In genomic region chr8:70511770-70512169, GRCm38 (mm10) we compare ENCODE assay signal across 10 mouse cellular contexts. TPM values are rescaled to one million over a fixed set of nuclear protein-coding genes. Genes with fewer than 3 reads are reported as not detected.
DNase-seq lines count a peak whose midpoint lies in the region; ATAC-seq and TF ChIP-seq lines count a peak whose summit lies in the region.
"Had no signal": no experiment of that assay in that cellular context is flagged by ENCODE, and none has a peak within 500 bp of the region (broad histone marks: within the 10 kb centered on the region; RNA-seq: fewer than 3 reads in every experiment).

No protein-coding gene starts in this region.

- H3K27ac ChIP-seq in hindbrain, embryonic 10.5 days, result no peak overlapping the region
- H3K27ac ChIP-seq in hindbrain, embryonic 11.5 days (ENCODE audit: low read depth, low read length), result no peak overlapping the region
- H3K27ac ChIP-seq in neural tube, embryonic 12.5 days, result no peak overlapping the region
- no peak overlapping the region for H3K27ac ChIP-seq in neural tube, embryonic 15.5 days (replicated peaks)
- no peak overlapping the region for H3K27ac ChIP-seq in embryonic facial prominence, embryonic 10.5 days (replicated peaks)
- H3K27ac ChIP-seq in liver, postnatal 0 days (ENCODE audit: low read depth), result peak overlapping the region; percentile 29

- H3K36me3 ChIP-seq in hindbrain, embryonic 10.5 days, result peaks cover 74% of the 10 kb centered on the region
- H3K36me3 ChIP-seq in hindbrain, embryonic 11.5 days (ENCODE audit: control insufficient read depth, insufficient read depth, low read length), result peaks cover 11% of the 10 kb centered on the region
- H3K36me3 ChIP-seq in neural tube, embryonic 12.5 days, result peaks cover 49% of the 10 kb centered on the region
- H3K36me3 ChIP-seq in neural tube, embryonic 15.5 days, result peaks cover 36% of the 10 kb centered on the region
- peaks cover 74% of the 10 kb centered on the region for H3K36me3 ChIP-seq in embryonic facial prominence, embryonic 10.5 days (replicated peaks)
- H3K36me3 ChIP-seq in liver, postnatal 0 days (replicated peaks; ENCODE audit: insufficient read depth, low read length), result peaks cover 36% of the 10 kb centered on the region

- TF ChIP-seq CTCF in liver, postnatal 0 days (IDR thresholded peaks at IDR 0.05; ENCODE audit: low read depth), result no peak

- H3K4me2 ChIP-seq in hindbrain, embryonic 11.5 days (replicated peaks; ENCODE audit: low read depth, low read length), result no peak overlapping the region
- peak overlapping the region; percentile 90; the same call in 1 of the 2 replicates for H3K4me2 ChIP-seq in neural tube, embryonic 12.5 days (replicated peaks)
- H3K4me2 ChIP-seq in neural tube, embryonic 15.5 days, result no peak overlapping the region
- H3K4me2 ChIP-seq in liver, postnatal 0 days (ENCODE audit: low read depth, low read length), result peak overlapping the region; percentile 92

- H3K4me1 ChIP-seq in hindbrain, embryonic 10.5 days (replicated peaks), result peaks cover 33% of the 10 kb centered on the region
- H3K4me1 ChIP-seq in hindbrain, embryonic 11.5 days (replicated peaks; ENCODE audit: control insufficient read depth, insufficient read depth, low read length), result peaks cover 6% of the 10 kb centered on the region; the same call in 1 of the 2 replicates
- H3K4me1 ChIP-seq in neural tube, embryonic 12.5 days, result peaks cover 21% of the 10 kb centered on the region
- H3K4me1 ChIP-seq in neural tube, embryonic 15.5 days, result peaks cover 23% of the 10 kb centered on the region
- peaks cover 34% of the 10 kb centered on the region for H3K4me1 ChIP-seq in embryonic facial prominence, embryonic 10.5 days
- H3K4me1 ChIP-seq in liver, postnatal 0 days (ENCODE audit: insufficient read depth), result peaks cover 23% of the 10 kb centered on the region

- TF ChIP-seq EP300 in liver, postnatal 0 days (IDR thresholded peaks at IDR 0.05; ENCODE audit: low read depth), result no peak

- ATAC-seq in hindbrain, embryonic 11.5 days (ENCODE audit: low FRiP score), result no peak
- ATAC-seq in neural tube, embryonic 12.5 days (ENCODE audit: low FRiP score, low read depth), result no peak
- ATAC-seq in neural tube, embryonic 15.5 days (ENCODE audit: low FRiP score), result no peak
- no peak for ATAC-seq in liver, postnatal 0 days
- ATAC-seq in megakaryocyte progenitor cell, adult 5-6 weeks (replicated peaks; ENCODE audit: poor library complexity), result no peak

- peak overlapping the region; percentile 92; the same call in 1 of the 2 replicates for H3K4me3 ChIP-seq in hindbrain, embryonic 10.5 days
- H3K4me3 ChIP-seq in hindbrain, embryonic 11.5 days (ENCODE audit: low read depth, low read length), result no peak overlapping the region
- no peak overlapping the region for H3K4me3 ChIP-seq in neural tube, embryonic 12.5 days
- H3K4me3 ChIP-seq in neural tube, embryonic 15.5 days (replicated peaks), result no peak overlapping the region
- peak overlapping the region; percentile 94 for H3K4me3 ChIP-seq in embryonic facial prominence, embryonic 10.5 days
- peak overlapping the region; percentile 74; the same call in 1 of the 2 replicates for H3K4me3 ChIP-seq in liver, postnatal 0 days (ENCODE audit: low read depth, low read length)

- no peak overlapping the region for H3K9ac ChIP-seq in hindbrain, embryonic 11.5 days (ENCODE audit: low read depth, low read length)
- no peak overlapping the region for H3K9ac ChIP-seq in neural tube, embryonic 12.5 days
- no peak overlapping the region for H3K9ac ChIP-seq in neural tube, embryonic 15.5 days (replicated peaks)
- H3K9ac ChIP-seq in liver, postnatal 0 days (replicated peaks), result no peak overlapping the region

- no peak for DNase-seq in hindbrain, embryonic 10.5 days (ENCODE audit: low spot score)
- DNase-seq in hindbrain, embryonic 11.5 days (ENCODE audit: low spot score), result no peak
- DNase-seq in embryonic facial prominence, embryonic 10.5 days (ENCODE audit: low spot score), result no peak
- DNase-seq in liver, postnatal 0 days, result no peak
- DNase-seq: heart, adult 18-20 months; left cerebral cortex, postnatal 4 days; right cerebral cortex, postnatal 14 days had no signal

- no peaks in the 10 kb centered on the region for H3K27me3 ChIP-seq in hindbrain, embryonic 10.5 days (ENCODE audit: insufficient read depth, poor library complexity, severe bottlenecking)
- H3K27me3 ChIP-seq in hindbrain, embryonic 11.5 days (ENCODE audit: control insufficient read depth, insufficient read depth, low read length), result no peaks in the 10 kb centered on the region
- H3K27me3 ChIP-seq in neural tube, embryonic 12.5 days (replicated peaks), result no peaks in the 10 kb centered on the region
- no peaks in the 10 kb centered on the region for H3K27me3 ChIP-seq in neural tube, embryonic 15.5 days (replicated peaks)
- no peaks in the 10 kb centered on the region for H3K27me3 ChIP-seq in embryonic facial prominence, embryonic 10.5 days (replicated peaks; ENCODE audit: low read depth, poor library complexity, severe bottlenecking)
- no peaks in the 10 kb centered on the region for H3K27me3 ChIP-seq in liver, postnatal 0 days (ENCODE audit: insufficient read depth, low read length)

- 93% methylated on average over 2 of the region's 2 CpGs for WGBS in hindbrain, embryonic 10.5 days
- 98% methylated on average over 2 of the region's 2 CpGs for WGBS in hindbrain, embryonic 11.5 days
- WGBS in neural tube, embryonic 12.5 days, result 99% methylated on average over 2 of the region's 2 CpGs
- 95% methylated on average over 2 of the region's 2 CpGs for WGBS in neural tube, embryonic 15.5 days
- WGBS in embryonic facial prominence, embryonic 10.5 days, result 98% methylated on average over 2 of the region's 2 CpGs
- WGBS in liver, postnatal 0 days (ENCODE audit: insufficient replicate concordance), result 87% methylated on average over 2 of the region's 2 CpGs

- no peaks in the 10 kb centered on the region for H3K9me3 ChIP-seq in hindbrain, embryonic 10.5 days
- no peaks in the 10 kb centered on the region for H3K9me3 ChIP-seq in hindbrain, embryonic 11.5 days (ENCODE audit: control insufficient read depth, low read length)
- no peaks in the 10 kb centered on the region for H3K9me3 ChIP-seq in neural tube, embryonic 12.5 days
- H3K9me3 ChIP-seq in neural tube, embryonic 15.5 days (replicated peaks), result no peaks in the 10 kb centered on the region
- H3K9me3 ChIP-seq in embryonic facial prominence, embryonic 10.5 days, result no peaks in the 10 kb centered on the region
- H3K9me3 ChIP-seq in liver, postnatal 0 days (ENCODE audit: low read length), result no peaks in the 10 kb centered on the region

RNA-seq across cellular contexts. Expression of gene Uba52, which starts 1.2 kb away (rescaled TPM):
- 914 and 933 TPM in 2 replicates for polyA plus RNA-seq in hindbrain, embryonic 10.5 days (2016; fragmentation: Nextera tagmentation; extraction: Ambion mirVana)
- polyA plus RNA-seq in hindbrain, embryonic 11.5 days (2014; fragmentation: Nextera tagmentation; extraction: Ambion mirVana), result 814 and 839 TPM in 2 replicates
- polyA plus RNA-seq in neural tube, embryonic 12.5 days (2016; fragmentation: Nextera tagmentation; extraction: Ambion mirVana), result 766 and 781 TPM in 2 replicates
- 653 and 714 TPM in 2 replicates for polyA plus RNA-seq in neural tube, embryonic 15.5 days (2015; fragmentation: Nextera tagmentation; extraction: Ambion mirVana)
- polyA plus RNA-seq in embryonic facial prominence, embryonic 10.5 days (2016; fragmentation: Nextera tagmentation; extraction: Ambion mirVana), result 908 and 951 TPM in 2 replicates
- polyA plus RNA-seq in liver, postnatal 0 days (2015; fragmentation: Nextera tagmentation; extraction: Ambion mirVana), result 627 and 684 TPM in 2 replicates
- total RNA-seq in megakaryocyte progenitor cell, adult 5-6 weeks (2015), result 3,077 and 3,244 TPM in 2 replicates
- total RNA-seq in megakaryocyte progenitor cell, adult 5-6 weeks (2017), result 4,035 and 5,307 TPM in 2 replicates

RNA-seq across cellular contexts. Expression of gene Rex1bd, which starts 5.2 kb away (rescaled TPM):
- 131 and 148 TPM in 2 replicates for polyA plus RNA-seq in hindbrain, embryonic 10.5 days (2016; fragmentation: Nextera tagmentation; extraction: Ambion mirVana)
- polyA plus RNA-seq in hindbrain, embryonic 11.5 days (2014; fragmentation: Nextera tagmentation; extraction: Ambion mirVana), result 129 and 136 TPM in 2 replicates
- 123 and 135 TPM in 2 replicates for polyA plus RNA-seq in neural tube, embryonic 12.5 days (2016; fragmentation: Nextera tagmentation; extraction: Ambion mirVana)
- 165 and 181 TPM in 2 replicates for polyA plus RNA-seq in neural tube, embryonic 15.5 days (2015; fragmentation: Nextera tagmentation; extraction: Ambion mirVana)
- polyA plus RNA-seq in embryonic facial prominence, embryonic 10.5 days (2016; fragmentation: Nextera tagmentation; extraction: Ambion mirVana), result 118 and 138 TPM in 2 replicates
- 49.3 and 52.3 TPM in 2 replicates for polyA plus RNA-seq in liver, postnatal 0 days (2015; fragmentation: Nextera tagmentation; extraction: Ambion mirVana)
- total RNA-seq in megakaryocyte progenitor cell, adult 5-6 weeks (2015), result 40.6 and 41.3 TPM in 2 replicates
- 42.1 and 50.4 TPM in 2 replicates for total RNA-seq in megakaryocyte progenitor cell, adult 5-6 weeks (2017)

RNA-seq across cellular contexts. Expression of gene Fkbp8, which starts 15.8 kb away (rescaled TPM):
- polyA plus RNA-seq in hindbrain, embryonic 10.5 days (2016; fragmentation: Nextera tagmentation; extraction: Ambion mirVana), result 311 and 360 TPM in 2 replicates
- polyA plus RNA-seq in hindbrain, embryonic 11.5 days (2014; fragmentation: Nextera tagmentation; extraction: Ambion mirVana), result 226 and 243 TPM in 2 replicates
- 349 and 353 TPM in 2 replicates for polyA plus RNA-seq in neural tube, embryonic 12.5 days (2016; fragmentation: Nextera tagmentation; extraction: Ambion mirVana)
- 381 and 389 TPM in 2 replicates for polyA plus RNA-seq in neural tube, embryonic 15.5 days (2015; fragmentation: Nextera tagmentation; extraction: Ambion mirVana)
- polyA plus RNA-seq in embryonic facial prominence, embryonic 10.5 days (2016; fragmentation: Nextera tagmentation; extraction: Ambion mirVana), result 278 and 285 TPM in 2 replicates
- 141 TPM in 2 replicates for polyA plus RNA-seq in liver, postnatal 0 days (2015; fragmentation: Nextera tagmentation; extraction: Ambion mirVana)
- 74.6 and 90.4 TPM in 2 replicates for total RNA-seq in megakaryocyte progenitor cell, adult 5-6 weeks (2015)
- 114 and 133 TPM in 2 replicates for total RNA-seq in megakaryocyte progenitor cell, adult 5-6 weeks (2017)

RNA-seq across cellular contexts. Expression of gene Kxd1, which starts 16.0 kb away (rescaled TPM):
- polyA plus RNA-seq in hindbrain, embryonic 10.5 days (2016; fragmentation: Nextera tagmentation; extraction: Ambion mirVana), result 54.3 and 57.7 TPM in 2 replicates
- 48.3 and 52.6 TPM in 2 replicates for polyA plus RNA-seq in hindbrain, embryonic 11.5 days (2014; fragmentation: Nextera tagmentation; extraction: Ambion mirVana)
- polyA plus RNA-seq in neural tube, embryonic 12.5 days (2016; fragmentation: Nextera tagmentation; extraction: Ambion mirVana), result 45.5 and 50.3 TPM in 2 replicates
- polyA plus RNA-seq in neural tube, embryonic 15.5 days (2015; fragmentation: Nextera tagmentation; extraction: Ambion mirVana), result 44.4 and 51.1 TPM in 2 replicates
- 49.7 and 51.0 TPM in 2 replicates for polyA plus RNA-seq in embryonic facial prominence, embryonic 10.5 days (2016; fragmentation: Nextera tagmentation; extraction: Ambion mirVana)
- 43.1 and 43.3 TPM in 2 replicates for polyA plus RNA-seq in liver, postnatal 0 days (2015; fragmentation: Nextera tagmentation; extraction: Ambion mirVana)
- total RNA-seq in megakaryocyte progenitor cell, adult 5-6 weeks (2015), result 88.0 and 106 TPM in 2 replicates
- 63.1 and 84.4 TPM in 2 replicates for total RNA-seq in megakaryocyte progenitor cell, adult 5-6 weeks (2017)

RNA-seq across cellular contexts. Expression of gene Crlf1, which starts 18.8 kb away (rescaled TPM):
- polyA plus RNA-seq in hindbrain, embryonic 10.5 days (2016; fragmentation: Nextera tagmentation; extraction: Ambion mirVana), result 4.5 and 10.3 TPM in 2 replicates
- polyA plus RNA-seq in hindbrain, embryonic 11.5 days (2014; fragmentation: Nextera tagmentation; extraction: Ambion mirVana), result 2.4 and 6.6 TPM in 2 replicates
- 1.9 and 4.5 TPM in 2 replicates for polyA plus RNA-seq in neural tube, embryonic 12.5 days (2016; fragmentation: Nextera tagmentation; extraction: Ambion mirVana)
- 7.9 and 8.7 TPM in 2 replicates for polyA plus RNA-seq in neural tube, embryonic 15.5 days (2015; fragmentation: Nextera tagmentation; extraction: Ambion mirVana)
- polyA plus RNA-seq in embryonic facial prominence, embryonic 10.5 days (2016; fragmentation: Nextera tagmentation; extraction: Ambion mirVana), result 103 and 116 TPM in 2 replicates
- 0.07 and 0.38 TPM in 2 replicates for polyA plus RNA-seq in liver, postnatal 0 days (2015; fragmentation: Nextera tagmentation; extraction: Ambion mirVana)
- not detected in 2 replicates for total RNA-seq in megakaryocyte progenitor cell, adult 5-6 weeks (2015)
- total RNA-seq in megakaryocyte progenitor cell, adult 5-6 weeks (2017), result not detected in 2 replicates

Comparison
In these comparisons a context has a peak if more than half of its experiments do, and no peak if none do; other contexts are left out.
1. H3K4me3 ChIP-seq: peak in hindbrain, embryonic 10.5 days (single experiment), embryonic facial prominence, embryonic 10.5 days (single experiment) and liver, postnatal 0 days (single experiment); none in hindbrain, embryonic 11.5 days (single experiment), neural tube, embryonic 12.5 days (single experiment) and neural tube, embryonic 15.5 days (single experiment).
2. H3K4me2 ChIP-seq: peak in neural tube, embryonic 12.5 days (single experiment) and liver, postnatal 0 days (single experiment); none in hindbrain, embryonic 11.5 days (single experiment) and neural tube, embryonic 15.5 days (single experiment).